Mouse (Mus musculus) right cerebral cortex, postnatal 10 days (tissue): Measurements from ENCODE around the gene Ddx39.

Experiments used
- DNase-seq, 2 experiments: peaks; one replicate each; pipeline ENCODE4 v3.0.0; 2021; ENCODE audit warnings: low spot score in 2 of 2

Gene Ddx39

GRCm38 (mm10) chr8:83715031-83715690, at the start of gene Ddx39:
Gene Ddx39, plus strand, starts transcription at chr8:83715177.
- peak; percentile 97 to 99 for DNase-seq

DNA sequence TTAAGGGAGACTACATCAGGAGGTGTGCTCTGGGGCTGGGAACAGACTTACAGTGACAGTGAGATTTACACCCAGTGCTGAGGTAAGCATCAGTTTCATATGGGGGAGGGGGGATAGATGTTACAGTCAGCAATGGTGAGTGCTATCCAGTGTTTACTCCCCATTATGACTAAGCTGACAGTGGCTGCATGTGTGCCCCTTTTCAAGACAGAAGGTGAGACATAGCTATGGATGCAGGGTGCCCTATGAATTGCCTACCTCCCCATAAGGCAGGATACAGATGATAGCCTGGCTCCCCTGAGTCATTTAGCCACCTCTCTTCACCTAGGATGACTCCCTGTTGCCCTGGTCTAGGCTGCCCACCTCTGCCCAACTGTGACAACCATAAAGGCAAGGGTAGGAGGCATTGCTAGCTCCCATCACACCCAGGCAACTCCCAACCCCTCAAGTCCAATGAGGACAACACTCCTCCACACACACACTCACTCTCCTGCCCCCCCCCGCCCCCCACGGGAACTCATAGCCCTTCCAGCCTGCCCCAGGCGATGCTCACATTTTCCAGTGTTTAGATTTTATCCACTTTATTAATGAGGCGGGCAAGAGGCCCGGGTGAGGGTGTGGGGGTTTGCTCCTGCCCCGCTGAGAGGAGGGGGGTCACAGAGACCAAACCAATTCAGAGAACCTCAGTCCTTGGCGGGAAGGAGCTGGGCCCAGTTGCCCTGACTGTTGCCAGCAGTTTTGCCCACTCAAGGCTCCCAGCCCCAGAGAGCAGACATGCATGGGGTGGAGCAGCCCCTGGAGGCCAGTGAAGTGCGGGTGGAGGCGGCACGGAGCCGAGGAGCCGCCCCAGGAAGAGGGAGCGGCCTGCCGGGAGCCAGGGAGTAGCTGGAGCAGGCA, 48.8 kb upstream of the Ddx39 start, which contains the start of gene Ptger1:
TSS of gene Ptger1 (plus strand) at position 710 of the 897 bp plus-strand sequence.
- no peak for DNase-seq

DNA sequence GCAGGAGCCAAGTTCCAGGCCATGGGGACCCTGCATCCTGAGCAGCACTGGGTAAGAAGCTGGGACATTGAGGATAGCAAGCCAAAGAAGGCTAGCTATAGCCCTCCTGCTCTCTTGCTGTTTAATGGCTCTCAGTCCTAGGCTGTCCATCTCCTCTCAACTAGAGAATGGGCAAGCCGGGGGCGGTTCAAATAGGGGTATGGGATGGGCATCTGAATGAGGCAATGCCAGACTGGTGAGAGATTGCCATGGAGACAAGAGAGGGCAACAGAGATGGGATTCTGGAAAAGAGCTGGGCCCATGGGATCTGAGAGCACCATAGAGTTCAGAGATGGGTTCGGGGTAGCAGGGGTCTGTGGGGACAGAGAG, 48.1 kb upstream of the Ddx39 start:
- DNase-seq = no peak

- DNase-seq = no peak
Measured at GRCm38 (mm10) chr8:83667526-83667925, 47.5 kb upstream of the Ddx39 start.

- DNase-seq = peak; percentile 86 to 88
Measured at GRCm38 (mm10) chr8:83668010-83668916, 46.7 kb upstream of the Ddx39 start.

DNA sequence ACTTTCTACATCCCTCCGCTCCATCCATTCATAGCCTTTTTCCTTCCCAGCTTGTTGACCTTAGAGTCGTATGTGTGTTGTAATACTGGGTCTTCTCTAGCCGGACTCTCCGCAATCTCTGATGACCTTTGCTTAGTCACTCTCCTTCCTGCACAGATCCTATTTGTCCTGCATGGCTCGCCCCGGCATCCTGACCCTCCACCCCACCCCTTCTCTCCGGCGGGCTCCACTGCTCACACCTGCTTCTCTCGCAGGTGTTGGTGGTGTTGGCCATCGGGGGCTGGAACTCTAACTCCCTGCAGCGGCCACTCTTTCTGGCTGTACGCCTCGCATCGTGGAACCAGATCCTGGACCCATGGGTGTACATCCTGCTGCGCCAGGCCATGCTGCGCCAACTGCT, 46.0 kb upstream of the Ddx39 start:
- DNase-seq = no peak

GRCm38 (mm10) chr8:83672936-83673335, 42.0 kb upstream of the Ddx39 start:
- DNase-seq = no peak

- no peak for DNase-seq
Measured at GRCm38 (mm10) chr8:83674497-83674896, 40.5 kb upstream of the Ddx39 start.

DNA sequence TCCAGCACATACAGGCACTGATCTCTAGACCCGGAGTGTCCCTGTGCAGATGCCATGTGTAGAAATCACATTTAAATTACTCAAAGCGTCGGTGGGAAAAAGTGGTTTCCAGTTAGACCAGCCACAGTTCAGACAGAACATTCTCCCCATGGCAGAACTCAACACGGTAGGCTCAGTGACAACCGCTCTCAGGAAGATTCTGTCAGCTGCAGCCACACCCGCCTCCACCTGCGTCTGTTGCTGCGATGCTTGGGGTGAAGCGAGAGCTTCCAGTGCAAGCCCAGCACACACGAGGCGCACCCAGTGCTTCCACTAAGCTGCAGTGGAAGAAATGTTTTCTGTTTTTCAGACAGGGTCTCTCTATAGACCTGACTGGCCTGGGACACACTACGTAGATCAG, 35.1 kb upstream of the Ddx39 start:
- no peak for DNase-seq

GRCm38 (mm10) chr8:83680603-83681002, 34.4 kb upstream of the Ddx39 start:
- DNase-seq = no peak

DNA sequence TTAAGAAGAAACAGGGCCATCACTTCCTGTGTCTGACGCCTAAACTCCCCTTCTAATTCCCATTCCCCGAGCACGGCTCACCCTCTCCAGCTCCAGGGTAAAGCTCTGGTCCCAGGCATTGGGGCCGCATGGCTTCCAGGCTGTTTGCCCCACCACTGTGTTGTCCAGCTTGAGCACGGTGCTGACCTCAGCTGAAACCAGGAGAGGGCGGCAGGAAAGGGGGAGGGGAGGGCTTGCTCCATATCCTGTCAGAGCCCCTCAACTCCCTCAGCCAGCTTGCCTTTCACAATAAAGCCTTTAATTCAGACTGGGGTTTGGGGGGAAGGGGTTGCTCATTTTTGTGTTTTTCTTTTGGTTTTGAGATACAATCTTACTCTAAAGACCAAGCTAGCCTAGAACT, 33.9 kb upstream of the Ddx39 start:
- no peak for DNase-seq

DNA sequence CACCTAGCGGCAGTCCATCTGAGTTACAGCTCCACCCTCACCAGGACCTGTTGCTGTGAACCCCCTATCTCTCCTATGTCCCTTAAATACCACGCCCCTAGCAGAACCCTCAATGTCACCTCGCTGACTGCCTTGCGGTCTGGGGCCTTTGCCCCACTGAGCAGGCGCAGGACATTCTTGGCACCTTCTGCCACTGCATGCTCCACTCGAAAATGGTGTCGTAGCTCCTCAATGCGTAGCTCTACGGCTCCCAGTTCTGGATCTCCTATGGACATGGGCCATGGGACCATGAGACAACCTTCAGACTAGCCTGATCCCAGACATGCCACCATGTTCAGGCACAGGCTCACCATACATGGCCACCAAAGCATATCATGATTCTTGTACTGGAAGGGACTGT, 30.5 kb upstream of the Ddx39 start:
- no peak for DNase-seq

DNA sequence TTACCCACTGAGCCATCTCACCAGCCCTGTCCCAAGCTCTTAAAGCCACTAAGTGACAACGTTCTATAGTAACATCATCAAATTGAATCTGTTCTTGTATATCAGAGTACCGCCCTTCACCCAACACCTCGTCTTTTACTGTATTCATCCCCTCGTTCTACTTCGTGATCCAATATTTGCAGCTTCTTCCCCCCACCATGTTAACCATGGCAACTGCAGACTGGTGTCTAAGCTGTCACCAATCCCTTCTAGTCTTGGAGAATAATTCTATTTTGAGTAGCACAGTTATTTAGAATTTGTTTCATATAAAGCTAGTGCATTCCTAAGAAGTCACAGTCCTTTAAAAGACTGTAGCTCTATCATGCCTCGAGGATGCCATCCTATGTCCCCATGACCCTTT, 25.7 kb upstream of the Ddx39 start:
- DNase-seq = peak in 1 of 2 experiments; percentile 71

- DNase-seq = no peak
Measured at GRCm38 (mm10) chr8:83693609-83694236, 21.3 kb upstream of the Ddx39 start.

DNA sequence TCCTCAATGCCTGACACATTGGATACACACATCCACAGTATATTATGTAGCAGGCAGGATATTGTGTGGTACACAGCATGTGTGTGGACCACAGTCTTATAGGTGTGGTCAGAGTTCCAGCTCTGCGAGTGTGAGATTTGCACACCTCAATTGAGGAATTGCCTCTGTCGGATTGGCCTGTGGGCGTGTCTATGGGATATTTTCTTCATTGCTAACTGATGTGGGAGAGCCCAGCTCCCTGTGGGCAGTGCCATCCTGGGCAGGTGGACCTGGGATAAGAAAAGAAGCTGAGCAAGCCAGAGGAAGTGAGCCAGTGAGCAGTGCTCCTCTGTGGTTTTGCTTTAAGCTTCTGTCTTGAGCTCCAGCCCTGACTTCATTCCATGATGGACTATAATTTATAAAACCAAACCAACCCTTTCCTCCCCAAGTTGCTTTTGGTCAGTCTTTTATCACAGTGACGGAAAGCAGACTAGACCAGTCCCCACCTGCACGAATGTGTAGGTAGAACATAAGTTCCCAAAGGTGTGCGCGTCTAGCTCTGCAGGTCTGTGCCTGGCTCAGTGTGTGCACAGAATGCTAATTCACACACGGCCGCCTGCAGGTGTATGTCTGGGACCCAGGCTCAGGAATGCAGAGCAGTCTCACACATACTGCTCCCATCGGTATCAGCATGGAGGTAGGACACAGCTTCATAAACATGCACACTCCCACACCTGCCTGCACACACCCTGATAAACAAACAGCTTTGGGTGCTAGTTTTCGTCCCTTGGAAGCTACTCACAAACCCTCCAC, 20.4 kb upstream of the Ddx39 start:
- DNase-seq = no peak

DNA sequence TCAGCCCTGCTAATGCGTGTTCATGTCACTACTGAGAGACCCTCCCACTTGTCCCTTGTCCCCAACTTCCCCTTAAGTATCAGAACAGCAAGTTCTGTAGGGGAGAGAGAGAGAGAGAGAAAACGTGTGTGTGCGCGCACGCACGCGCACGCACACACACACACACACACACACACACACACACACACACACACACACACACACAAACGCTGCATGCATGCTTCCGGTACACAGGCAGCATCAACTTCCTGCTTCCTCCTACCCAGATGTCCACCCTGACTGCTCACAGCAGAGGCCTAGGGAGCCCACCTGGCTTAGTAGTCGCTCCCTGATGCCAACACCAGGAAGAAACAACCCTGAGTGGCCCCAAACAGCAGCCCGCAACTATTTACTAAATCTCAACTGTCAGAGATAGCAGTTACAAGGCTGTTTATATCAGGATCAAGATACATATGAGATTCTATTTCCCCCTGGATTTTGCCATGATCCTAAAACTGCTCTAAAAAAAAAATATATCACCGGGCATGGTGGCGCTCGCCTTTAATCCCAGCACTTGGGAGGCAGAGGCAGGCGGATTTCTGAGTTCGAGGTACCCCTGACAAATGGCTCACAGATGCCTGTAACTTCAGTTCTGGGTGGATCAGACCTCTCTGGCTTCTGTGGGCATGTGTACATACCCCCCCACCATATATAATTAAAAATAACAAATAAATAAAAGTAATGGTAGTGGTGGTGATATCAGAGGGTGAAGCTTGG, 19.4 kb upstream of the Ddx39 start:
- DNase-seq = no peak

DNA sequence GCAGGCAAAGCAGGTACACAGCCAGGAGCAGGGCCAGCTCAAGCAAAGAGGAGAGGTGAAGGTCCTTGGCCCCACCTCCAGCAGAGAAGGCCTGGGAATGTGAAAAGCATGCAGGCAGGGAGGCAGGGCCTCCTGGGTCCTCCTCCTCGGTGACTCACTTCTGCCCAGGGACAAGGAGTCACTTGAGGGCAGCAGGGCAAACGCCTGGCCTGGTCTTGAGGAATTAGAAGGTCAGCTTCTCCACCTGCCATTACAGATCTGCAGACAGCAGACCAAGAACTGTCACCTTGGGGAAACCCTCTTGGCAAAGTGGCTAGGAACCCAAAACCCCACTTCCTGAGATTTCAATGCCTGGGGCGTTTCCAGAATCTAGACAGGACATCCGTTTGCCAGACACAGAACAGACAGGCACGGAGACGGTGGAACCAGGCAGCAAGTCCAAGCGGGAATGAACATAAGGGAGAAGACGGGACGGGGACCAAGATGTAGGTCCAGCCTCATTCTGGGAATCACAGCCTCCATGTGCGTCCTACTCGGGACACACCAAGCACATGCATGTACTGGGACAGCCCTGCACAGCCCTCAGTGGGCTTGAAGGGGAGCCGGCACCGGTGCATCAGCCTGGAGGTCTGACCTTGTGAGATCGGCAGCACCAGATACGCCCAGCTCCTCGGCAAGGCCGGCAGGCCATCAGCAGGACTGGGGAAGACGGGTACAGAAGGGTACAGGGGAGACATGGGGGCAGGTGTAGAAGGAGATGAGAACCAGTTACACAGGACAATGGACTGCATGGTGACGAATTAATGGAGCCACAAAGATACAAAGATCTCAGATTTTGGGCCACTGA, 17.4 kb upstream of the Ddx39 start:
- no peak for DNase-seq

- peak; percentile 61 to 74 for DNase-seq
Measured at GRCm38 (mm10) chr8:83698291-83698660, 16.7 kb upstream of the Ddx39 start.
